Mouse (Mus musculus) spleen, adult 18-20 months (tissue): Measurements from ENCODE around the gene Mum1.

Experiments
- DNase-seq, 2 experiments: peaks; one replicate each; pipeline ENCODE4 v3.0.0; 2022; ENCODE audit warnings: mixed read lengths in 2 of 2

Mum1 gene

DNA sequence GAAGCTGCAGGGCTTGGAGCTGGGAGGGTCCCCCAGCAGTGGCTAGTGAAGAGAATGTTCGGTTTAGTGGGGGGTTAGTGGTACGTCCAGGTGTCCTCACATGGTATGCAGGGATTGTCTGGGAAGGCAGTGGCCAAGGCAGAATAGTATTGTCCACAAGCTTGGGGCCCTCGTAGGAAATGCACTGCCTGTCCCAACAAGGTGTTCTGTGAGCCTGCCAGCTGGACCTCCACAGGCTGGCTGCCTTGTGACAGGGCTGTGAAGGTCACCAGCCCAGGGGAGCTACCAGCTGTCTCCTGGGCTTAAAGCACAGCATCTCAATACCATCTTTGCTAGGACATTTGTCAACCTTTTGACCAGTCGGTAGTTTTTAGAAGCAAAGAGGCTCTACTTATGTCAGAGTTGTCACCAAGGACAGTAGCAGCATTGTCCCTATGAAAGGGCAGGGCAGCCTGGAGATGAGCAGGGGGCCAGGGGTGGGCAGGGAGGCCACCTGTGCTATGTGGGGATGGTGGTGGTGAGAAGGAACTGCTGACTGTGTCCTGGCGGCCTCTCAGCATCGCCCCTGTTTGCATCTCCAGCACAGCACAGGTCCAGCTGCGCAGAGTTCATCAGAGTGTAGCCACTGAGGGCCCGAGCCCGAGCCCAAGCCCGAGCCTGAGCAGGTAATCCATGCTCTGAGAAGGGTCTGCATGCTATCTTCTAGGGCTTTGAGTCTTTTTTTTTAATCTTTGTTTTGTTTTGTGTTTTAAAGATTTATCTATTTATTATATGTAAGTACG, 26.4 kb downstream of the Mum1 start:
- no peak for DNase-seq

DNA sequence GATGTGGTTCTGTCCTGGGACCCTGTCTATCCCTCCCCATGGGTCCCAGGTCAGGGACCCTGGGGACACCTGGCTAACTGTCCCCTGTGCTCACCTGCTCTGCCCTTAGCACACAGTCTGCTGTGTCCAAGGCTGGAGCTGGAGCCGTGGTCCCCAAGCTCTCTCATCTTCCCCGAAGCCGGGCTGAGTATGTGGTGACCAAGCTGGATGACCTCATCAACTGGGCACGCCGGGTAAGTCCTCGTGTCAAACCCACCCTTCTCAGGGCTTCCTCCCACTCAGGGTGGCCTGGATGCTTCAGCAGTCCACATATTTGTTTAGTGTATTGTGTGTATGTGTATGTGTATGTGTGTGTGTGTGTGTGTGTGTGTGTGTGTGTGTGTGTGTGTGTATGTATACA, 27.3 kb downstream of the Mum1 start:
- no peak for DNase-seq

GRCm38 (mm10) chr10:80254331-80255297, 28.4 kb downstream of the Mum1 start:
- no peak for DNase-seq

DNA sequence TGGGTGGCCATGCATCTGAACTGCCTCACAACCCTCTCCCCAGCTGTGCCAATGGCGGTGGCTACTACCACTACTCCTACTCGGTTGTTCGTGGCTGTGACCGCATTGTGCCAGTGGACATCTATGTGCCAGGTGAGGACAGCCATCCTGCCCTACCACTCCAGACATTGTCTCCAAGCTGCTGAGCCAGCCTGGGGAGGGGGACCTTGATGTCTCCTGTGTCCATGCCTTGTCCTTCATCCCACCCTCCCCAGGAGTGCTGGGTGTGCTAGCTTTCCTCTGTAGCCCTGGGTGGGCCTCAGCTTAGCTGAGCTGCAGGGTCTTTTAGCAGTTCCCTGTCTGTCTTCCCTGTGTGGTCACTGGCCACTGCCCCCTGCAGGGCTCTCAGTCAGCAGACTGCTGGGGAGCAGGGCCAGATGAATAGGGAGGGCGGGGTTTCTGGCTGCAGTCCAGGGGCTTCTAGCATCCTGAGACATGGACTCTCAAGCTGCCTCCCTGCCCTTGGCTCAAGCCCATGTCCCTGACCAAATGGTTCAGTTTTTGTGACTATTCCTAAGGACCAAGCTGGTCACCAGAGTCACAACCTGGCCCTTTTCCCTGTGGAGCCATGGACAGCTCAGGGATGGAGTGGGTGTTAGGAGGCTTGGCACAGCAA, 29.8 kb downstream of the Mum1 start:
- no peak for DNase-seq

- no peak for DNase-seq
Measured at GRCm38 (mm10) chr10:80257936-80258335, 31.7 kb downstream of the Mum1 start.

DNA sequence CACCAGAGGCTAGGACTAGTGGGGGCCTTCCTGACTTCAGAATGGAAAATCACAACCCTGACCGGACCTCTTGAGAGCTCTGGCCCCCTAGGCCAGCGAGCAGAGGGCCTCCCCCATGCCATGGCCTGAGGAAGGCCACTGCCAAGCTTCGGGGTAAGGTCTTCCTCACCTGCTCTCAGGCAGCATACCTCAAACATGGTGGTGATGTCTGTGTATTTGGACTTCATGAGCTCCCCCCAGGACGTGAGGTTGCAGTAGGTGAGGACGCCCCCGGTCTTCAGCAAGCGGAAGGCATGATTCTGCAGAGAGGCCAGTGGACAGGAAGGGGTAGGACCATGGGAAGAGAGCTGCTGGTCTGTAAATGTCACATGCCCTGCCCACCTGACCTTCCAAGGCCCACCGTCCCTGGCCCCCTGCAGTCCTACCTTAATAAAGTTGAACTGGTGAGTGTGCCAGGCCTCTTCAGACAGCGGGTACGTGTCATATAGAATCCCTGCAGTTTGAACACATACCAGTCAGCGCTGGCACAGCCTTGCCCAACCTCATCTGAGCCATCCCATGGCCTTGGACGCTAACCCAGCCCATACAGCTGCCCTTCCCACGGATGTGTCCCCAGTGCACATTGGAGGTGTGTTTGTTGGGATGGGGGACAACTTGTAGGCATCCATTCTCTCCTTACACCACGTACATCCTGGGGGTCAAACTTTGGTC, 32.7 kb downstream of the Mum1 start:
- DNase-seq: no peak

DNA sequence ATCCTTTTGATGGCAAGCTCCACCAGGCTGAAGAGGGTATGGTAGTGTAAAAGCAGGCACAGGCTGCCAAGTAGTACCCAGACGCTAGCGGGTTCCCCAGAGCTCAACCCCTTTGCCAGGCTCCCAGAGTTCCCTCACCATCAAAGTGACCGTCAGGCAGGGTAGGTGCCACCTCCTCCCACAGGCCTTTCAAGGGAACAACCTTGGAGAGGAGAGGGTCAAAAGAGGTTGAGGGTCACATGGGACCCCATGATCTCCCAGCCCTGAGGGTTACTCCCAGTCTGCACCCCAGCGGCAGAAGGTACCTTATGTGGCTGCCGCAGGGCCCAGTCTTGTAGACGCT, 33.2 kb downstream of the Mum1 start:
- DNase-seq: no peak

- no peak for DNase-seq
Measured at GRCm38 (mm10) chr10:80259861-80260641, 33.8 kb downstream of the Mum1 start.

GRCm38 (mm10) chr10:80260642-80261584, 34.7 kb downstream of the Mum1 start, which contains the start of the genes Gamt and Dazap1:
Gene Gamt (minus strand): TSS chr10:80261012.
Gene Dazap1 (plus strand): TSS chr10:80261486.
- peak; percentile 93 to 98 for DNase-seq

DNA sequence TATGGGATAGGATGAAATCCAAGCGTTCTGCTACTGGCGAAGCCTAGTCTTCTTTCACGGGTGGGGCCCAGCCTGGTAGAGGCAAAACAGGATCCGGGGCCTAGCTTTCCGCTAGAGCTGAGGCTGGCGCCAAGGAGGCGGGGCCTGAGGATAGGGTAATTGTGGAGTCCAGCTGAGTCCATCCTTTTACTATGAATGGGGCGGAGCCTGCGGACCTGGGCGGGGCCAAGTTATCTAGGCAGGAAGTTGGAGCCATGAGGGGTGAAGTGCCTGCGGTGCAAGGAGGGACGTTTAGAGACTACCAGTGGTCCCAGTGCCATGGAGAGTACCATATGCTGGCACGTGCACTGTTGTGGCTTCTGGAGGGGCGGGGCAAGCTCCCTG, 35.3 kb downstream of the Mum1 start:
- peak; percentile 90 to 96 for DNase-seq

GRCm38 (mm10) chr10:80262169-80262568, 35.9 kb downstream of the Mum1 start:
- no peak for DNase-seq

GRCm38 (mm10) chr10:80262776-80263365, 36.6 kb downstream of the Mum1 start:
- DNase-seq: no peak

DNA sequence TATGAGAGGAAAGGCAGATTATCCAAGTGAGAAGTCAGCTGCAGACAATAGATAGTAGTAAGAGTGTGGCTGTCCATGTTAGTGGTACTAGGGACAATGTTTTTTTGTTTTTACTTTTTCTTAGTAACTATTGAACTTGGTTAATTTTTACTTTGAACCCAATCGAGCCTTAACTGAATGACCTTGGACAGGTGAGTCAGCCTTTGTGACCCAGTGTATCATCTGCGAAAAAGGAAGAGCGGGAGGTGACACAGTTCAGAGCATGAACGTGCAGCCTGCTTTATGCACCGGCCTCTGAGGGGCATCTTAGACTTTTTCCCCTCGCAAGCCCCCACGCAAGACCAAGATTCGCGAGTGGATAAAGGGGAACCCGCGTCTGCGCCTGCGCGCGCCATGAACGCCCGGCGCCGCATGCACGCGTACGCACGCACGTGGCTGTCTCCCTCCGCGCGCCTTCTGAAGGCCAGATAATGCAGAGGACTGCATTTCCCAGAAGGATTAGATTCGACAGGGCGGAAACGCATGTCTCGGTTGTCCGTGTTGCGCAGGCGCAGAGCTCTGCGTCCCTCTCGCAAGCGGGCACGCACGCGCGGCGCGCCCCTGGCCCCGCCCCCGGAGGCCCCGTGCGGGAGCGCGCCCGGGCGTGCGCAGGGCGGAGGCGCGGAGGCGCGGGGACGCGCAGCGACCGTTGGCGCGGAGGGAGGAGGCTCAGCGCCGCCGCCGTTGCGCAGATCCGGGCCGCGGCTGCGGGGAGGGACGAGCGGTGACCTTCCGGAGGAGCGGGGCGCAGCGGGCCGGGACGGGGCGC, 38.3 kb downstream of the Mum1 start:
- DNase-seq: peak; percentile 98

DNA sequence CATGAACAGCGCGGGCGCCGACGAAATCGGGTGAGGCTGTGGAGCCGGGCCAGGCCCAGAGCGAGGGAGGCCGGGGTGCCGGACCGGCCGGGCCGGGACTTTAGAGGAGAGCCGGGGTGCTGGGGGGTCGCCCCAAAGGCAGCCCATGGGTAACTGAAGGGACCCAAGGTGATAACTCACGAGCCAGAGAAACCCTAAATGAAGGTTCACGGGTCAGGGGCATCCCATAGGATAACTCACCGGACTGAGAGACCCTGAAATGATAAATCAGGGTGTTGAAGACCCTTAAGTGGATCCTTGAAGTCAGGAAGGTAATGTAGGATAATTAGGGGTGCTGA, 38.9 kb downstream of the Mum1 start:
- DNase-seq: no peak

- no peak for DNase-seq
Measured at GRCm38 (mm10) chr10:80270099-80270498, 43.9 kb downstream of the Mum1 start.

- DNase-seq: no peak
Measured at GRCm38 (mm10) chr10:80270734-80271181, 44.5 kb downstream of the Mum1 start.

DNA sequence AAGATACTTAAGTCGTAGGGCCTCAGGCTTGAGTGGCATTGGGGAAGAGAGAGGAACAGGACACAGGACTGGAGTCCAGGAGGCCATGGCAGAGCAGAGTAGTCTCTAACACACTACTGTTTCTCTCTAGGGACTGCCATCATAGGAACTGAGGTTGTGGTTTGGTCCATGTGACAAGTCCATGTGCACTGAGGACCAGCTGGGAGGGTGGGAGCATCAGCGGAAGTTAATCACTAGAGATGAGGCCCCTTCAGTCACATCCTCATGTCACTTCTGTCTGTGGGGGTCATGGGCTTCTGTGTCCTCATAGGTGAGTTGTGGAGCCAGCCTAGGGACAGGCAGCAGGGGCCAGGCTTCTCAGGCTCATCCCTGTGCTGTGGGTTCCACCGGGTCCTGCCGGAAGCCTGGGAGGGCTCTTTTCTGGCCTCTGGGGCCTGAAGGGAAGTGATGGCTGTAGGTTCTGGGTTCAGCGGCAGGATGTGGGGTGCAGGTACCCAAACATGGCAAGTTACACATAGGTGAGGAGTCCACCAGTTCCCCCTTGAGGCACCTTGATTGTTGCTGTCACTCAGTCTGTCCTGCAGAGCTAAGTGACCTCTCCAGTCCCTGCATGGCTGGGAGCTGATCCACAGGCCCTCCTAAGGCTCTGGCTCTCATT, 45.1 kb downstream of the Mum1 start:
- DNase-seq: no peak

DNA sequence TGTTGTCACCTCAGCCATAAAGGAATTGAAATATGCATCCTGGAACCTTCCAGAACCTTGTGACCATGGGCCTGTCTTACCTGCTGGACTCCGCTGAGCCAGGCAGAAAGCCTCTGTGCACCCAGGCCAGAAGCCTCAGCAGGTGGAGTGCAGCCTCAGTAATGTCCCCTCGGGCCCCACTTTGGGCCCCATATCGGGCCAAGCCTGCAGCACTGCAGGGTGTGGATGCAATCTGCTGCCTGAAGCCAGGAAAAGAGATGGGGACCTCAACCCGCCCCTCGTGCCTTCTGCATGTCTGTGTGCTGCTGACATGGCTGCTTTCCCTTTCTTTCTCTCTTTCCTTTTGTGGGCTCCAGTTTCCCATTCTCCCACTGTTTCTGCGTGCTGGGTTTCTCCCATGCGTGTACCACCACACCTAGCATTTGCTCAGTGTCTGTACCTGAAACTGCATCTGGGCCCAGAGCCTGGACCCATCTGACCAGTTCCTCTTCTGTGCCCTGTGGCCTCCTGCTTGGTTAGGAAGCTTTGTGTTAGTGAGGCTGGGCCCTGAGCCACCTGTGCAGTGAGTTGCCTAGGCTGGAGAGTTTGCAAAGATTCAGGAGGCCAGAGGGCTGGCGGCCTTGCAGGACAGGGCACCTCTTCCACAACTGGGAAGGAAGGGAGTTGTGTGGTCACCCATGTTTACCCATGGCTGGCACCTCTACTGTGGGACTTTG, 45.8 kb downstream of the Mum1 start:
- no peak for DNase-seq
